Mouse (Mus musculus) lung, embryonic 14.5 days (tissue): ENCODE data around the gene Cmtm2a. TPM values are rescaled to one million over a fixed set of nuclear protein-coding genes. Genes with fewer than 3 reads are reported as not detected.
"Not testable (repeated sequence)": the region's sequence is repeated elsewhere in the genome, so short reads cannot be mapped to it uniquely, and the experiment has no call there.

Experiments
- ATAC-seq: fragments of 200-750 bp; cut with Nextera tagmentation; 2 replicates; pipeline ENCODE4 v1.8.0; 2017; ENCODE audit warnings: mild to moderate bottlenecking, moderate TSS enrichment, moderate library complexity; ENCODE audit not compliant: insufficient read depth
- DNase-seq: peaks from one replicate; pipeline ENCODE4 v3.0.0-alpha.2; 2015
- H3K27ac ChIP-seq: fragments of 300-500 bp; sonication (generic); 2 replicates; pipeline ENCODE4 v1.5.1; 2014; ENCODE audit warnings: low read depth, mild to moderate bottlenecking, moderate library complexity
- H3K27me3 ChIP-seq: fragments of 300-500 bp; sonication (generic); 2 replicates; pipeline ENCODE4 v1.6.1; 2014; ENCODE audit warnings: low read length, control low read depth; ENCODE audit not compliant: insufficient read depth
- H3K36me3 ChIP-seq: fragments of 300-500 bp; sonication (generic); 2 replicates; pipeline ENCODE4 v1.6.1; 2014; ENCODE audit warnings: control low read depth; ENCODE audit not compliant: insufficient read depth
- H3K4me1 ChIP-seq: fragments of 300-500 bp; sonication (generic); 2 replicates; pipeline ENCODE4 v1.6.1; 2014; ENCODE audit warnings: antibody characterized with exemption, control low read depth; ENCODE audit not compliant: insufficient read depth
- H3K4me2 ChIP-seq: fragments of 300-500 bp; sonication (generic); 2 replicates; pipeline ENCODE4 v1.6.1; 2014; ENCODE audit warnings: mild to moderate bottlenecking
- H3K4me3 ChIP-seq: fragments of 300-500 bp; sonication (generic); 2 replicates; pipeline ENCODE4 v1.5.1; 2014; ENCODE audit warnings: low read depth, low read length
- H3K9ac ChIP-seq: fragments of 300-500 bp; sonication (generic); 2 replicates; pipeline ENCODE4 v1.6.1; 2014
- H3K9me3 ChIP-seq: fragments of 300-500 bp; sonication (generic); 2 replicates; pipeline ENCODE4 v1.6.1; 2016; ENCODE audit warnings: low read depth, low read length, control low read depth
- CTCF ChIP-seq: IDR thresholded peaks from 2 replicates; pipeline ENCODE4 v1.5.1; 2016; ENCODE audit warnings: antibody characterized with exemption, low read depth
- WGBS: fragments of 180-500 bp; shearing (Covaris S2); extraction: QIAGEN DNeasy Blood & Tissue Kit; methylation state at CpG from one replicate; pipeline ENCODE4 v1.1.7; 2014; 5-methylcytosine and 5-hydroxymethylcytosine counted together
- polyA plus RNA-seq: library from polyadenylated mRNA; unstranded; fragments of >200 nt; fragmentation: Nextera tagmentation; extraction: Ambion mirVana; gene quantifications from 2 replicates; pipeline ENCODE4 v1.2.1, GENCODE M21; 2014

Gene Cmtm2a
- polyA plus RNA-seq, 1 experiment from 2014 or later: not detected

DNA sequence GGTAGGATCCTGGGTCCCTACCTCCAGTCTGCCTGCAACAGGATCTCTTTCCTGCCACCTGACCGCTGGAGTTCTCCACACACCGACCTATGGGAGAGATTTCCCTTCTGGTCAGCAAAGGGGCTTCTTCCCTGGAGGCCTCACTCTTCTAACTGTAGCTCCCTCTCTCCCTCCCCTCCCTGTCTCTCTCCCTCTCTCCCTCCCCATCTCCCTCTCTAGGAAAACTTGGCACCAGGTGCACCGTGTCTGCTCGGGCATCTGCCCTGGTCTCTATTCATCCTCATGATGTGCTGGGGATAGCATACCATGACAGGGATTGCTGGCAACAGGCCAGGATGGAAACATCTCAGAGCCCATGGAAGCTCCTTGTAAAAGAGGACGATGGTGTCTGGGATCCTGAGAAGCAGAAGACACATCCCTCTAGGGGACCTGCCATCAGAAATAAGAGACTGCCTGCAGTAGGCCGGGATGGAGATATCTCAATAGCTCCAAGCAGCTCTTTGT is 24.0 kb downstream of the Cmtm2a start:
- 81% methylated on average over 6 of the region's 6 CpGs for WGBS
- Histone ChIP-seq H3K9me3 (no peaks in the 10 kb centered on the region), H3K36me3 (0 out of 2 replicates have a peak, but pooled peaks cover 7% of the 10 kb centered on the region), H3K4me3 (no peak overlapping the region), H3K4me2 (no peak overlapping the region), H3K4me1 (no peaks in the 10 kb centered on the region), H3K27ac (no peak overlapping the region), H3K27me3 (no peaks in the 10 kb centered on the region), H3K9ac (no peak overlapping the region)
- TF ChIP-seq CTCF: no peak
- DNase-seq (no peak), ATAC-seq (no peak)

GRCm38 (mm10) chr8:104268368-104268767 is 24.6 kb downstream of the Cmtm2a start:
- no peak for TF ChIP-seq CTCF
- H3K4me1 ChIP-seq: no peaks in the 10 kb centered on the region
- no peaks in the 10 kb centered on the region for H3K9me3 ChIP-seq
- H3K27ac ChIP-seq: no peak overlapping the region
- no peak overlapping the region for H3K4me2 ChIP-seq
- 0 out of 2 replicates have a peak, but pooled peaks cover 14% of the 10 kb centered on the region for H3K36me3 ChIP-seq
- H3K4me3 ChIP-seq: no peak overlapping the region
- H3K9ac ChIP-seq: no peak overlapping the region
- H3K27me3 ChIP-seq: no peaks in the 10 kb centered on the region
- DNase-seq: no peak
- ATAC-seq: no peak

DNA sequence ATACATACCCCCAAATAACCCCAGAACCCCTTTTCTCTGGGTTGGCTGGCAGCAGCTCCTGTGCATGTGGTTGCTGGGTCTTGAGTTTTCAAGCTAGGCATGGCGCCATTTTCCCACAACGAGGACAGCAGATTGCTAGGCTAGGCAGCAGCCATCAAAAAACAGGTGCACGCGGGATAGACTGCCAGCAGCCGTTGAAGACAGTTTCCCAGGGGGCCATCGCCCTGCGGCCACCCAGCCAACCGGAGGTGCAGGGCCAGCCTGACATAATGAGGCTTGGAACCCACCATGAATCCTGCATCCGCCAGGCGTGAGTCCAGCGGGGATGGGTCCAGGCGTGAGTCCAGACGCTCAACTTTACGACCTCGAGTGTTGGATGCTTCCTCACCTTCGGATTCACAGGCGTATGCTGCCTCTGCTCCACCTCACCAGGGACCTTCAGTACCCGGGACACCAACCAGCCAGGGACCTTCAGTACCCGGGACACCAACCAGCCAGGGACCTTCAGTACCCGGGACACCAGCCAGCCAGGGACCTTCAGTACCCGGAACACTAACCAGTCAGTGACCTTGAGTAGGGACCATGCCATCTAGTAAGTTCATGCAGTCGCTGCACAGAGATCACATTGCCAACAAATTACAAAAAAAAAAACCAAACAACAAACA is 28.6 kb downstream of the Cmtm2a start:
- H3K9me3 ChIP-seq, H3K9ac ChIP-seq, H3K4me1 ChIP-seq, H3K4me2 ChIP-seq, H3K27me3 ChIP-seq, H3K4me3 ChIP-seq, DNase-seq, ATAC-seq, H3K27ac ChIP-seq: not testable (repeated sequence)
- WGBS: 97% methylated on average over 21 of the region's 22 CpGs
- peaks cover 18% of the 10 kb centered on the region; the same call in 1 of the 2 replicates for H3K36me3 ChIP-seq

DNA sequence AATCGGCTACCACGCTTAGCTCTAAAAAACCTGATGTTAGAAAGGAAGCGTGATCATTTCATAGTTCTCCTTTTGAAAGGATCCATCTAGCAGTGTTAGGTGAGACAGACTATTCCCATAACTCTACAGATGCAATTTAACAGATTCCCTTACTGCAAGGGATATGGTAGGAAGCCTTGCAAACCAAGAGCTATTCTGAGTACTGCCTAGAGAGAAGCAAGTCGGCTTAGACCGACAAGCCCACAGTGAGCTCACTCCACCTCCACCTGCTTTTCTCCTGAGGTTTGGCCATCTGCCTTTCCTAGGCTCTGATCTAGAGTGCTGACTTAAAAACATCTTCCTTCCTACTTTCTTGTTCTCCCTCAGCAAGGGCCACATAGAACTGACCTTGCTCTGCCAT is 31.2 kb downstream of the Cmtm2a start:
- not testable (repeated sequence) for H3K9me3 ChIP-seq, H3K4me1 ChIP-seq, H3K9ac ChIP-seq, DNase-seq, H3K27ac ChIP-seq, H3K4me3 ChIP-seq, ATAC-seq, H3K4me2 ChIP-seq, H3K27me3 ChIP-seq
- 94% methylated on average over 5 of the region's 5 CpGs for WGBS
- peaks cover 39% of the 10 kb centered on the region for H3K36me3 ChIP-seq

GRCm38 (mm10) chr8:104253016-104253415 is 40.0 kb downstream of the Cmtm2a start:
- Histone ChIP-seq H3K9me3 (peaks cover 3% of the 10 kb centered on the region; the same call in 1 of the 2 replicates), H3K27me3 (no peaks in the 10 kb centered on the region), H3K4me3 (no peak overlapping the region), H3K4me2 (no peak overlapping the region), H3K4me1 (peaks cover 4% of the 10 kb centered on the region), H3K9ac (no peak overlapping the region), H3K36me3 (peaks cover 9% of the 10 kb centered on the region), H3K27ac (no peak overlapping the region)
- peak; percentile 27 for DNase-seq
- no peak for ATAC-seq
- WGBS: 85% methylated on average over 3 of the region's 3 CpGs
- TF ChIP-seq CTCF: peak; percentile 52

DNA sequence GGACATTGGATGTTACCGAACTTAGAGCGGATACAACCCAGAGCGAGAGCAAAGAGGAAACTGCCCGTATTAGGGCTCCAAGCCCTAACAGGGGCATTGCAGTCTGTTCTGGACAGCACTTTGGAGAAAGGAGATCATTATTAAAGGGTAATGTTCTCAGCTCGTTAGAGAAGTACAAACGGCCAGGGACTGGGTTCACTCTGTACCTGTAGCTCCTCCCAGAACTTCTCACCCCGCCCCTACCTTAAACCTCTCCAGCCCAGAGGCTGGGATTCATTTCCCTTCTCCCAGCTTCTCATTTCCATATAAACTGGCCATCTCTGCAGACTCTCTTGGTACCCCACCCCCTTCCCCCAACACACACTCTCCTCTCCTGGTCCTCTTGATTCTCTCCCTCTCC is 41.5 kb downstream of the Cmtm2a start:
- peaks cover 4% of the 10 kb centered on the region for H3K4me1 ChIP-seq
- no peaks in the 10 kb centered on the region for H3K27me3 ChIP-seq
- peak; percentile 12 for ATAC-seq
- peak overlapping the region; percentile 61 for H3K9ac ChIP-seq
- no peaks in the 10 kb centered on the region for H3K36me3 ChIP-seq
- peak overlapping the region; percentile 84 for H3K27ac ChIP-seq
- H3K4me3 ChIP-seq: peak overlapping the region; percentile 56
- TF ChIP-seq CTCF: no peak
- H3K4me2 ChIP-seq: peak overlapping the region; percentile 80
- H3K9me3 ChIP-seq: no peaks in the 10 kb centered on the region
- peak; percentile 45 for DNase-seq
- under 1% methylated on average over 7 of the region's 7 CpGs for WGBS

DNA sequence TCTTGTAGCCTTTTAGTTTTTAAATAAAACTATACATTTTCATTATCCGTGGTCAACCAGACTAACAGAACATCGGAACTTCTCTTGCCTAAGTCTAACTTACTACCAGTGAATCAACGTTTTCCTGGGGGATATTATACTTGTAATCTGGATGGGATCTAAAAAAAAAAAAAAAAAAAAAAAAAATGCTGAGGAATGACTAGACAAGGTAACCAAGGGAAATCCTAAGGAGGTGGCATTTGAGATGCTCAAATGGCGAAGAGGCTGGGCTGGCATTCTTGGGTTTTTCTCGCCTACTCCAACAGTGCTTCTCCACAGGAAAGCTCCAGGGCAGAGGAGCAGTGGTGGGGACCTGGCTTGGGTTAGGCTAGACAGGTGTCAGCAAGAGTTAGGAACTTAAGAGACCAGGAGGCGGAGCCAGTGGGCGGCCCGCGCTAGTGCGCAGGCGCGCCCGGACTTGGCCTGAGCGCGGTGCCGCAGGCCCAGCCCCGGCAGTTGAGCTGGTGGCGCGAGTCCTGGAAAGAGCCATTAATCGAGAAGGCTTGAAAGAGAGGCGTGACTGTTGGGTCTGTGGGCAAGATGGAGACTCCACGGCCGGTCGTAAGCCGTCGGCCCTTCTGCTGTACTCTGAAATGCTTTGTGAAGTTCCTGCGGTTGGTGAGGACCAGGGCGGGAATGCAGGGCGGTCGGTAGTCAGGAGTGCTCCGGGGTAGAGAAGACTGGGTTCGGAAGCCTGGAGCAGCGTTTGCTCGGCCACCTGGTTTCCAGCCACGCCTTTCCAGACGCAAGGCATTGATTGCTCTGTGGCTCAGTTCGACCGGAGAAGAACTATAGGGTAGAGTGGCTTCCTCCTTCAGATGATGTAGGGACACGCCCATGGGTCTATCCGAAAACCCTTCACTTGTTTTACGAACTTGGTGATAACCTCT is 42.3 kb downstream of the Cmtm2a start, which contains the start of gene Cklf:
Gene Cklf (plus strand): TSS at position 423 of the 929 bp plus-strand sequence.
- H3K4me2 ChIP-seq: peak within 1 kb of the TSS; percentile 80
- H3K9me3 ChIP-seq: no peaks in the 10 kb centered on the region
- 3% methylated on average over 41 of the region's 41 CpGs for WGBS
- H3K9ac ChIP-seq: peak within 1 kb of the TSS; percentile 61
- peak within 1 kb of the TSS; percentile 56 for H3K4me3 ChIP-seq
- peak within 1 kb of the TSS; percentile 84 for H3K27ac ChIP-seq
- DNase-seq (peak; percentile 98), ATAC-seq (peak; percentile 81)
- H3K4me1 ChIP-seq: peaks cover 4% of the 10 kb centered on the region
- no peaks in the 10 kb centered on the region for H3K27me3 ChIP-seq
- peak; percentile 26; the same call in 1 of the 2 replicates for TF ChIP-seq CTCF
- no peaks in the 10 kb centered on the region for H3K36me3 ChIP-seq
